Mouse (Mus musculus) lung, embryonic 16.5 days (tissue): ENCODE data around the gene Stambp. TPM values are rescaled to one million over a fixed set of nuclear protein-coding genes. Genes with fewer than 3 reads are reported as not detected.
A peak's percentile ranks its signal among the peaks of the same experiment; 100 is the strongest.
"Not testable (repeated sequence)": the region's sequence is repeated elsewhere in the genome, so short reads cannot be mapped to it uniquely, and the experiment has no call there.

Source experiments
- ATAC-seq: fragments of 200-750 bp; cut with Nextera tagmentation; 2 replicates; pipeline ENCODE4 v1.8.0; 2017; ENCODE audit warnings: low read depth, mild to moderate bottlenecking, moderate library complexity
- H3K27ac ChIP-seq: fragments of 300-500 bp; sonication (generic); 2 replicates; pipeline ENCODE4 v1.5.1; 2014; ENCODE audit warnings: mild to moderate bottlenecking, control low read depth, low read length
- H3K27me3 ChIP-seq: fragments of 300-500 bp; sonication (generic); 2 replicates; pipeline ENCODE4 v1.6.1; 2014; ENCODE audit warnings: low read depth, low read length, mixed read lengths; ENCODE audit not compliant: control insufficient read depth, insufficient read depth
- H3K36me3 ChIP-seq: fragments of 300-500 bp; sonication (generic); 2 replicates; pipeline ENCODE4 v1.6.1; 2014; ENCODE audit warnings: low read length; ENCODE audit not compliant: control insufficient read depth, insufficient read depth
- H3K4me1 ChIP-seq: fragments of 300-500 bp; sonication (generic); replicated peaks from 2 replicates; pipeline ENCODE4 v1.6.1; 2014; ENCODE audit warnings: low read length, mixed read lengths; ENCODE audit not compliant: control insufficient read depth, insufficient read depth
- H3K4me2 ChIP-seq: fragments of 300-500 bp; sonication (generic); 2 replicates; pipeline ENCODE4 v1.6.1; 2014; ENCODE audit warnings: low read depth, low read length, control low read depth
- H3K4me3 ChIP-seq: fragments of 300-500 bp; sonication (generic); 2 replicates; pipeline ENCODE4 v1.5.1; 2014; ENCODE audit warnings: mild to moderate bottlenecking, low read length, control low read depth
- H3K9ac ChIP-seq: fragments of 300-500 bp; sonication (generic); 2 replicates; pipeline ENCODE4 v1.6.1; 2014; ENCODE audit warnings: low read length, control low read depth
- H3K9me3 ChIP-seq: fragments of 300-500 bp; sonication (generic); 2 replicates; pipeline ENCODE4 v1.6.1; 2016; ENCODE audit warnings: low read length; ENCODE audit not compliant: control insufficient read depth
- WGBS: fragments of 180-500 bp; shearing (Covaris S2); extraction: QIAGEN DNeasy Blood & Tissue Kit; methylation state at CpG from one replicate; pipeline ENCODE4 v1.1.7; 2014; 5-methylcytosine and 5-hydroxymethylcytosine counted together
- polyA plus RNA-seq: library from polyadenylated mRNA; unstranded; fragments of >200 nt; fragmentation: Nextera tagmentation; extraction: Ambion mirVana; gene quantifications from 2 replicates; pipeline ENCODE4 v1.2.1, GENCODE M21; 2015

Stambp gene
- polyA plus RNA-seq, 1 experiment from 2014 or later = 25.8 TPM

DNA sequence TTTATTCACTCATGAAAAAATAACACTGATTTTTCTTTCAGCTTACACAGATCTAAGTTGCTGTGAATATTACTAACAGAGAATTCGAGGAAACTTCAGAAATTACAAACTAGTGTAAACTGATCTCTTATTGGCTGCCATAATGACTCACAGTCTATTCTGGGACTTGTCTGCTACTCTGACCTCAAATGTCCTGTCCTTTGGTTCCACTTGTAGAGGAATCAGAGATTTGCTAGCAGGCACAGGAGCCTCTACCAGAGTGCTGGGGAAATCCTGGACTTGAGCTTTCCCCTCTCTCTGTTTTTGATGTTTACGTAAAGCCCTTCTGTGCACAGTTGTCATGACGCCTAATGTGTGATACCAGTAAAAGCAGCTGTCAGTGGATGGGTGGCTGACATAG, 25.5 kb upstream of the Stambp start:
- Histone ChIP-seq H3K36me3 (no peaks in the 10 kb centered on the region), H3K4me1 (no peaks in the 10 kb centered on the region; the same call in 1 of the 2 replicates), H3K9ac (no peak overlapping the region), H3K27me3 (no peaks in the 10 kb centered on the region), H3K27ac (no peak overlapping the region), H3K9me3 (no peaks in the 10 kb centered on the region), H3K4me2 (no peak overlapping the region), H3K4me3 (no peak overlapping the region)
- 32% methylated on average over 3 of the region's 3 CpGs for WGBS
- no peak for ATAC-seq

DNA sequence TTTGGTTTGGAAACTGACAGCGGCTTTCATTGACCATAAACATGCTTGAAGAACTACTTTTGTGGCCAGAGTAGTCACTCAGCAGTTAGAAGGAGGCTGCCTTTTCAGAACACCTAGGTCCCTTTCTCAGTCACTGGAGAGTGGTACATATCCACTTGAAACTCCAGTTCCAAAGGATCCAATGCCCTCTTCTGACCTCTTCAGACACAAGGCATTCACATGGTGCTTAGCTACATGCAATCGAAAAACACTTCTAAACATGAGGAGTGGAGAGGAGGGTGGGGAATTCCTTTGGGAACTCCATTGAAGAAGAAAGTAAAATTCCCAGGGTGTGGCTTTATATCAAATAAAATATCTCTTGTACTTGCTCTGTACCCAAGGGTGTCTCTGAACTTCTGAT, 22.5 kb upstream of the Stambp start:
- Histone ChIP-seq H3K4me3 (no peak overlapping the region), H3K36me3 (no peaks in the 10 kb centered on the region), H3K4me2 (no peak overlapping the region), H3K27me3 (no peaks in the 10 kb centered on the region), H3K27ac (no peak overlapping the region), H3K4me1 (no peaks in the 10 kb centered on the region; the same call in 1 of the 2 replicates), H3K9me3 (no peaks in the 10 kb centered on the region), H3K9ac (no peak overlapping the region)
- WGBS = 72% methylated on average over 2 of the region's 2 CpGs
- no peak for ATAC-seq

DNA sequence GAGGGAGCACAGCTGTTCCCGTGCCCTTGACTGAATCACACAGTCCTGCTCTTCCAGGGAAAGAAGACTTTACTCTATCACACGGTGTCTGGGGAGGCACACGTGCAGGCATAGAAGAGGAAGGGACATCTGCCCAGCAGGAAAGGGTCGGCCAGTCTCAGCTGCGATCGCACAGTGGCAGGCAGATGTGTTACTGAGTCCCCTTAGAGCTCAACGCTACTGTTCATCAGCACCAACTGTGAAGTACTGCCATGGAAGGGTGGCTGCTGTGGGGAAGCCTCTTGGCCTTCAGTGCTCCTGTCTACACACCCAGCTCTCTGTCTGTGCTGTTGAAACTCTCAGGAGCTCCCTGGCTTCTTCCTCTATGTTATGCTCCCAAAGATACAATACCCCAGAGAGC, 21.4 kb upstream of the Stambp start:
- no peak for ATAC-seq
- Histone ChIP-seq H3K4me1 (no peaks in the 10 kb centered on the region; the same call in 1 of the 2 replicates), H3K36me3 (no peaks in the 10 kb centered on the region), H3K4me3 (no peak overlapping the region), H3K4me2 (no peak overlapping the region), H3K9me3 (no peaks in the 10 kb centered on the region), H3K27ac (no peak overlapping the region), H3K9ac (no peak overlapping the region), H3K27me3 (no peaks in the 10 kb centered on the region)
- 70% methylated on average over 7 of the region's 7 CpGs for WGBS

DNA sequence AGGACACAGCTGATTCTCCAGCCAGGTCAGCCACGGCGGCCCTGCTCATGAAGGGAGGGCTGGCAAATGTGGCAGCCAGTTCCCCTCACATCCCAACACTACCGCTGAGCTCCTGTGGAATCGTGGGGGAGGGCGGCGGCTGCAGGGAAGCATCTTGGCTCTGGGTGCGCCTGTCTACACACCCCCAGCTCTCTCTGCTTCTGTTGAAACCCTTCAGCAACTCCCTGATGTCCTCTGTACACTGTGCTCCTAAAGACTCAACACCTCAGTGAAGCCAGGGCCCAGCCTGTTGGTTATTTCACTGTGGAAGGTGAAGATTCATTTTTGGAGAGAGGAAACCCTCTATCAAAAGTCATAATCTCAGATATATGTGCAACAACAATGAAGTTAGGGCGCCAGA, 19.5 kb upstream of the Stambp start:
- Histone ChIP-seq H3K27me3 (no peaks in the 10 kb centered on the region), H3K27ac (no peak overlapping the region), H3K9me3 (no peaks in the 10 kb centered on the region), H3K4me1 (no peaks in the 10 kb centered on the region), H3K4me2 (no peak overlapping the region), H3K4me3 (no peak overlapping the region), H3K9ac (no peak overlapping the region), H3K36me3 (no peaks in the 10 kb centered on the region)
- no peak for ATAC-seq
- 56% methylated on average over 8 of the region's 8 CpGs for WGBS

- no peaks in the 10 kb centered on the region for H3K27me3 ChIP-seq
- no peak for ATAC-seq
- H3K27ac ChIP-seq = no peak overlapping the region
- H3K9me3 ChIP-seq = no peaks in the 10 kb centered on the region
- no peak overlapping the region for H3K9ac ChIP-seq
- H3K4me1 ChIP-seq = no peaks in the 10 kb centered on the region
- WGBS = 80% methylated on average over 3 of the region's 3 CpGs
- no peak overlapping the region for H3K4me3 ChIP-seq
- H3K4me2 ChIP-seq = no peak overlapping the region
- no peaks in the 10 kb centered on the region for H3K36me3 ChIP-seq
Observed at GRCm38 (mm10) chr6:83590301-83590700, 17.8 kb upstream of the Stambp start.

- not testable (repeated sequence) for H3K27ac ChIP-seq, H3K4me3 ChIP-seq, H3K9ac ChIP-seq, H3K36me3 ChIP-seq, ATAC-seq, H3K9me3 ChIP-seq, H3K27me3 ChIP-seq, H3K4me1 ChIP-seq, H3K4me2 ChIP-seq
- 75% methylated on average over 8 of the region's 8 CpGs for WGBS
Observed at GRCm38 (mm10) chr6:83587191-83587590, 14.7 kb upstream of the Stambp start.

DNA sequence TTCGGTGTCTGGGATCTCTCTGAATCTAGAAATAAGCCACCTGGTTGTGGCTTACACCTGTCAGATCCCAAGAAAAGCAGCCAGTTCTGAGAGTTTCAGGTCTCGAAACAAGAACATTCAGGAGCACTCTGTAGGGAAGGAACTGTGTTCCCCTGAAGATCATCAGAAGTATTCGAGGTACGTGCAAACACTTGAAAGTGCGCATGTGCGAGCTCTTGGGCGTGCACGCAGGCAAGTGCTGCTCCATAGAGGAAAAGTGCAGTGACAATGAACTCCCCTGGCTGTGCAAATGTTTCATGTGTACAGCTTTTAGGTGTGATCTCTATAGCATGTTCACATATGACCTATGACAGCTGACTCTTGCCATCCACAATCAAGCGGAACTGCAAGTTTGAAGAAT, 12.8 kb upstream of the Stambp start:
- ATAC-seq = peak; percentile 40; the same call in 1 of the 2 replicates
- 53% methylated on average over 9 of the region's 9 CpGs for WGBS

DNA sequence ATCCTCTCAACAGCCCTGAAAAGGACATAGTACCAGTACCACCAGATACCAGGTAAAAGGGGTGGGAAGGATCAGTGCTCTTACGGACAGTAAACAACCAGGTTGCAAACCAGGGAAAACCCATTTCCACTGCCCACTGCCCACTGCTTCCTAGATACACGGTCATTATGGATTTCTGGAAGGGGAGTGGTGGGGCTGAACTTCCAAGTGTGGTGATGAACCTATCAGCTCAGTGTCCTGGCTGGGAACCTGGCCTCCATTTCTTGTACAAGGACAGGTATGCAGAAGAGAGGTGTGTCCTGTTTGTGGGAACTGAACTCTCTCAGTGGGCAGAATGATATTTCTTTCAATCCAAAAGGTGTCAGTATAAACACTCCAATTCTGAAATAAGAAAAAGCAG, 11.1 kb upstream of the Stambp start:
- H3K27ac ChIP-seq = no peak overlapping the region
- no peak for ATAC-seq
- no peaks in the 10 kb centered on the region for H3K4me1 ChIP-seq
- H3K36me3 ChIP-seq = no peaks in the 10 kb centered on the region
- no peak overlapping the region for H3K4me3 ChIP-seq
- no peak overlapping the region for H3K9ac ChIP-seq
- no peaks in the 10 kb centered on the region for H3K9me3 ChIP-seq
- H3K27me3 ChIP-seq = no peaks in the 10 kb centered on the region; the same call in 1 of the 2 replicates
- 68% methylated on average over 2 of the region's 2 CpGs for WGBS
- no peak overlapping the region for H3K4me2 ChIP-seq

More for the DNA sequence above, 12.8 kb upstream of the Stambp start:
- not testable (repeated sequence) for H3K4me2 ChIP-seq, H3K36me3 ChIP-seq, H3K4me1 ChIP-seq, H3K4me3 ChIP-seq, H3K9me3 ChIP-seq, H3K27me3 ChIP-seq, H3K27ac ChIP-seq, H3K9ac ChIP-seq

GRCm38 (mm10) chr6:83582938-83583270, 10.4 kb upstream of the Stambp start:
- 0% methylated on average over 6 of the region's 6 CpGs for WGBS
- no peaks in the 10 kb centered on the region for H3K4me1 ChIP-seq
- ATAC-seq = peak; percentile 41; the same call in 1 of the 2 replicates
- H3K27me3 ChIP-seq = no peaks in the 10 kb centered on the region; the same call in 1 of the 2 replicates
- H3K27ac ChIP-seq = no peak overlapping the region
- H3K36me3 ChIP-seq = no peaks in the 10 kb centered on the region
- H3K9me3 ChIP-seq = no peaks in the 10 kb centered on the region
- H3K9ac ChIP-seq = no peak overlapping the region
- no peak overlapping the region for H3K4me2 ChIP-seq
- no peak overlapping the region for H3K4me3 ChIP-seq
